ENCODE assay signal across 24 mouse cellular contexts in the genomic region with DNA sequence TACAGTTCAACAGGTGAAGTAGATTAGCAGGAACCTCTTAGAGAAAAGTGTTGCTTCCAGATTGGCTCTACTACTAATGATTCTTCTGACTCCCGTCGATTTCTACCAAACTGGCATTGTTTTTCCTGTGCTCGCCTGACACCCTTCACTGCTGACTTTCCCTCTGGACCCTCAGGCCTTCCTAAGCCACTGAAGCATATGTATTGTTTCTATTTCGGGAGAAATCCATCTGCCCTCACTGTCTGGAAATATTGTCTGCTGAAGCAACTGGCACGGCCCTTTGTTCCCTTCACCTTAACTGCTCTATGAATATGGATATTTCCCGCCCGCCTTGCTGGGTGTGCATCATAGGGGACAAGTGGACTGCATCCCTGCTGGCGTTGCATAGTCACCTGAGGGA.
DNase-seq lines count a peak whose midpoint lies in the region; ATAC-seq and TF ChIP-seq lines count a peak whose summit lies in the region.
"Had no signal": no experiment of that assay in that cellular context is flagged by ENCODE, and none has a peak within 500 bp of the region (broad histone marks: within the 10 kb centered on the region; RNA-seq: fewer than 3 reads in every experiment).

No protein-coding gene starts in this region.

- TF ChIP-seq CTCF in midbrain, postnatal 0 days (IDR thresholded peaks at IDR 0.05): no peak

- no peaks in the 10 kb centered on the region for H3K36me3 ChIP-seq in hindbrain, embryonic 16.5 days (ENCODE audit: control insufficient read depth, insufficient read depth, low read length)
- no peaks in the 10 kb centered on the region for H3K36me3 ChIP-seq in hindbrain, embryonic 13.5 days
- no peaks in the 10 kb centered on the region for H3K36me3 ChIP-seq in midbrain, embryonic 14.5 days (ENCODE audit: control insufficient read depth, insufficient read depth, low read length)
- H3K36me3 ChIP-seq in midbrain, embryonic 11.5 days (ENCODE audit: control insufficient read depth, insufficient read depth, low read length): no peaks in the 10 kb centered on the region
- H3K36me3 ChIP-seq in midbrain, embryonic 15.5 days (replicated peaks): no peaks in the 10 kb centered on the region
- H3K36me3 ChIP-seq in midbrain, postnatal 0 days (ENCODE audit: insufficient read depth, low read length): no peaks in the 10 kb centered on the region
- H3K36me3 ChIP-seq: embryonic facial prominence, embryonic 12.5 days; embryonic facial prominence, embryonic 15.5 days; forebrain, embryonic 15.5 days; heart, embryonic 10.5 days; heart, embryonic 13.5 days had no signal

- H3K4me2 ChIP-seq in hindbrain, embryonic 16.5 days (ENCODE audit: low read length): no peak overlapping the region
- no peak overlapping the region for H3K4me2 ChIP-seq in hindbrain, embryonic 13.5 days
- no peak overlapping the region for H3K4me2 ChIP-seq in midbrain, embryonic 14.5 days (ENCODE audit: low read length)
- H3K4me2 ChIP-seq in midbrain, embryonic 11.5 days: no peak overlapping the region
- no peak overlapping the region for H3K4me2 ChIP-seq in midbrain, embryonic 15.5 days
- no peak overlapping the region for H3K4me2 ChIP-seq in midbrain, postnatal 0 days (ENCODE audit: low read depth, low read length, poor library complexity, severe bottlenecking)
- H3K4me2 ChIP-seq: embryonic facial prominence, embryonic 12.5 days; embryonic facial prominence, embryonic 15.5 days; forebrain, embryonic 15.5 days; heart, embryonic 13.5 days had no signal

- peak; percentile 56 for ATAC-seq in hindbrain, embryonic 16.5 days
- ATAC-seq in hindbrain, embryonic 13.5 days (ENCODE audit: low FRiP score): no peak
- no peak; the same call in 1 of the 2 replicates for ATAC-seq in midbrain, embryonic 14.5 days (ENCODE audit: low FRiP score, low TSS enrichment)
- ATAC-seq in midbrain, embryonic 11.5 days (ENCODE audit: low FRiP score): no peak; the same call in 1 of the 2 replicates
- 0 out of 2 replicates have a peak, but pooled peaks have one; percentile 33 for ATAC-seq in midbrain, embryonic 15.5 days (replicated peaks)
- no peak for ATAC-seq in midbrain, postnatal 0 days (ENCODE audit: low FRiP score)
- ATAC-seq: CD4-positive, CD25-positive, alpha-beta regulatory T cell, adult 4 months; forebrain, embryonic 15.5 days had no signal

- no peak overlapping the region for H3K4me3 ChIP-seq in hindbrain, embryonic 16.5 days (ENCODE audit: low read length)
- no peak overlapping the region for H3K4me3 ChIP-seq in hindbrain, embryonic 13.5 days
- no peak overlapping the region for H3K4me3 ChIP-seq in midbrain, embryonic 14.5 days (replicated peaks; ENCODE audit: low read depth, low read length)
- no peak overlapping the region for H3K4me3 ChIP-seq in midbrain, embryonic 11.5 days (ENCODE audit: low read depth, low read length)
- H3K4me3 ChIP-seq in midbrain, embryonic 15.5 days: no peak overlapping the region
- H3K4me3 ChIP-seq in midbrain, postnatal 0 days (ENCODE audit: low read depth, low read length): no peak overlapping the region
- H3K4me3 ChIP-seq: embryonic facial prominence, embryonic 12.5 days; embryonic facial prominence, embryonic 15.5 days; forebrain, embryonic 15.5 days; heart, adult 2 months; heart, embryonic 10.5 days; heart, embryonic 13.5 days had no signal

- WGBS in hindbrain, embryonic 16.5 days: 55% methylated on average over 8 of the region's 8 CpGs
- 67% methylated on average over 8 of the region's 8 CpGs for WGBS in hindbrain, embryonic 13.5 days
- WGBS in midbrain, embryonic 14.5 days: 40% methylated on average over 8 of the region's 8 CpGs
- WGBS in midbrain, embryonic 11.5 days: 80% methylated on average over 8 of the region's 8 CpGs
- 53% methylated on average over 8 of the region's 8 CpGs for whole genome bisulfite sequencing in midbrain, embryonic 15.5 days
- 41% methylated on average over 8 of the region's 8 CpGs for WGBS in midbrain, postnatal 0 days

- no peaks in the 10 kb centered on the region for H3K27me3 ChIP-seq in hindbrain, embryonic 16.5 days (replicated peaks; ENCODE audit: control insufficient read depth, insufficient read depth, low read length)
- no peaks in the 10 kb centered on the region for H3K27me3 ChIP-seq in hindbrain, embryonic 13.5 days
- no peaks in the 10 kb centered on the region for H3K27me3 ChIP-seq in midbrain, embryonic 14.5 days (ENCODE audit: control insufficient read depth, insufficient read depth, low read length)
- no peaks in the 10 kb centered on the region for H3K27me3 ChIP-seq in midbrain, embryonic 11.5 days (ENCODE audit: control insufficient read depth, insufficient read depth, low read length)
- no peaks in the 10 kb centered on the region for H3K27me3 ChIP-seq in midbrain, embryonic 15.5 days (replicated peaks)
- H3K27me3 ChIP-seq in midbrain, postnatal 0 days (ENCODE audit: insufficient read depth, low read length): no peaks in the 10 kb centered on the region
- H3K27me3 ChIP-seq: embryonic facial prominence, embryonic 12.5 days; embryonic facial prominence, embryonic 15.5 days; forebrain, embryonic 15.5 days; heart, embryonic 13.5 days had no signal

- H3K27ac ChIP-seq in hindbrain, embryonic 16.5 days (ENCODE audit: low read depth, low read length): no peak overlapping the region
- H3K27ac ChIP-seq in hindbrain, embryonic 13.5 days: no peak overlapping the region
- H3K27ac ChIP-seq in midbrain, embryonic 14.5 days (replicated peaks; ENCODE audit: low read depth, low read length): 0 out of 2 replicates have a peak overlapping the region, but pooled peaks have one; percentile 20
- no peak overlapping the region for H3K27ac ChIP-seq in midbrain, embryonic 11.5 days (ENCODE audit: low read depth, low read length)
- H3K27ac ChIP-seq in midbrain, embryonic 15.5 days: no peak overlapping the region; the same call in 1 of the 2 replicates
- H3K27ac ChIP-seq in midbrain, postnatal 0 days (ENCODE audit: low read depth, low read length): no peak overlapping the region
- H3K27ac ChIP-seq: embryonic facial prominence, embryonic 12.5 days; embryonic facial prominence, embryonic 15.5 days; forebrain, embryonic 15.5 days; heart, adult 2 months; heart, embryonic 10.5 days; heart, embryonic 13.5 days had no signal

- H3K9ac ChIP-seq in hindbrain, embryonic 16.5 days (ENCODE audit: low read depth, low read length): no peak overlapping the region
- no peak overlapping the region for H3K9ac ChIP-seq in hindbrain, embryonic 13.5 days
- no peak overlapping the region for H3K9ac ChIP-seq in midbrain, embryonic 14.5 days (replicated peaks; ENCODE audit: low read length)
- H3K9ac ChIP-seq in midbrain, embryonic 11.5 days (ENCODE audit: low read length): no peak overlapping the region
- no peak overlapping the region for H3K9ac ChIP-seq in midbrain, embryonic 15.5 days
- H3K9ac ChIP-seq in midbrain, postnatal 0 days (replicated peaks; ENCODE audit: low read length, poor library complexity, severe bottlenecking): no peak overlapping the region
- H3K9ac ChIP-seq: embryonic facial prominence, embryonic 12.5 days; embryonic facial prominence, embryonic 15.5 days; forebrain, embryonic 15.5 days; heart, embryonic 13.5 days had no signal

- peak; percentile 40 for DNase-seq in midbrain, embryonic 14.5 days
- DNase-seq in midbrain, embryonic 11.5 days (ENCODE audit: low spot score, missing footprints): no peak
- peak; percentile 31 for DNase-seq in midbrain, postnatal 0 days (ENCODE audit: low spot score)
- DNase-seq in natural killer cell, adult 2 months (ENCODE audit: low spot score in 2 of 2): no peak
- DNase-seq in right cerebral cortex, postnatal 14 days: no peak
- DNase-seq: adrenal gland, adult 2 months; adrenal gland, postnatal 14 days; cerebellum, adult 11-12 months; cerebellum, adult 8-10 months; cerebellum, postnatal 14 days; gastrocnemius, postnatal 10 days; gastrocnemius, postnatal 36 days; heart, adult 2 months; heart, postnatal 14 days; heart, postnatal 4 days had no signal

- H3K9me3 ChIP-seq in hindbrain, embryonic 16.5 days (ENCODE audit: control insufficient read depth, low read length): no peaks in the 10 kb centered on the region
- H3K9me3 ChIP-seq in hindbrain, embryonic 13.5 days: no peaks in the 10 kb centered on the region
- no peaks in the 10 kb centered on the region for H3K9me3 ChIP-seq in midbrain, embryonic 14.5 days (ENCODE audit: control insufficient read depth, low read length)
- H3K9me3 ChIP-seq in midbrain, embryonic 11.5 days (ENCODE audit: control insufficient read depth, low read length): no peaks in the 10 kb centered on the region
- H3K9me3 ChIP-seq in midbrain, embryonic 15.5 days: no peaks in the 10 kb centered on the region
- H3K9me3 ChIP-seq in midbrain, postnatal 0 days (ENCODE audit: low read length): no peaks in the 10 kb centered on the region
- H3K9me3 ChIP-seq: embryonic facial prominence, embryonic 12.5 days; embryonic facial prominence, embryonic 15.5 days; forebrain, embryonic 15.5 days; heart, embryonic 10.5 days; heart, embryonic 13.5 days had no signal

- no peaks in the 10 kb centered on the region for H3K4me1 ChIP-seq in hindbrain, embryonic 16.5 days (ENCODE audit: control insufficient read depth, insufficient read depth, low read depth, low read length)
- H3K4me1 ChIP-seq in hindbrain, embryonic 13.5 days (replicated peaks): no peaks in the 10 kb centered on the region
- 0 out of 2 replicates have a peak, but pooled peaks cover 5% of the 10 kb centered on the region for H3K4me1 ChIP-seq in midbrain, embryonic 14.5 days (ENCODE audit: control insufficient read depth, insufficient read depth, low read length)
- H3K4me1 ChIP-seq in midbrain, embryonic 11.5 days (ENCODE audit: control insufficient read depth, insufficient read depth, low read length): no peaks in the 10 kb centered on the region
- H3K4me1 ChIP-seq in midbrain, embryonic 15.5 days: no peaks in the 10 kb centered on the region; the same call in 1 of the 2 replicates
- H3K4me1 ChIP-seq in midbrain, postnatal 0 days (ENCODE audit: insufficient read depth, low read length): no peaks in the 10 kb centered on the region
- H3K4me1 ChIP-seq: embryonic facial prominence, embryonic 12.5 days; embryonic facial prominence, embryonic 15.5 days; forebrain, embryonic 15.5 days; heart, embryonic 10.5 days; heart, embryonic 13.5 days had no signal

Comparison
In these comparisons a context has a peak if more than half of its experiments do, and no peak if none do; other contexts are left out.
1. ATAC-seq: peak in hindbrain, embryonic 16.5 days (single experiment) and midbrain, embryonic 15.5 days (single experiment); none in hindbrain, embryonic 13.5 days (single experiment), midbrain, embryonic 14.5 days (single experiment), midbrain, embryonic 11.5 days (single experiment) and midbrain, postnatal 0 days (single experiment).
2. DNase-seq: peak in midbrain, embryonic 14.5 days (single experiment) and midbrain, postnatal 0 days (single experiment); none in midbrain, embryonic 11.5 days (single experiment), natural killer cell, adult 2 months (0 of 2) and right cerebral cortex, postnatal 14 days (single experiment).